Mouse (Mus musculus) forelimb bud, embryonic 11.5 days (tissue): ENCODE results near the gene Glyr1.

Source experiments
- DNase-seq: peaks from one replicate; pipeline ENCODE4 v3.0.0-alpha.2; 2012; ENCODE audit warnings: low read depth, low spot score

The Glyr1 gene

GRCm38 (mm10) chr16:5012036-5013005 is 37.3 kb downstream of the Glyr1 start:
- DNase-seq, result no peak

- DNase-seq, result no peak
Measured at GRCm38 (mm10) chr16:5011285-5011684, 38.4 kb downstream of the Glyr1 start.

- DNase-seq, result no peak
Measured at GRCm38 (mm10) chr16:5010371-5010935, 39.2 kb downstream of the Glyr1 start.

GRCm38 (mm10) chr16:5008076-5008475 is 41.6 kb downstream of the Glyr1 start:
- DNase-seq, result no peak

- no peak for DNase-seq
Measured at GRCm38 (mm10) chr16:5007492-5007891, 42.2 kb downstream of the Glyr1 start.

GRCm38 (mm10) chr16:5007067-5007466 is 42.6 kb downstream of the Glyr1 start, which contains the start of gene Smim22:
Gene Smim22 (plus strand): TSS chr16:5007288.
- DNase-seq, result no peak

- no peak for DNase-seq
Measured at GRCm38 (mm10) chr16:5000611-5001010, 49.1 kb downstream of the Glyr1 start.

GRCm38 (mm10) chr16:4998984-4999383 is 50.7 kb downstream of the Glyr1 start:
- DNase-seq, result no peak

- no peak for DNase-seq
Measured at GRCm38 (mm10) chr16:4997553-4997952, 52.1 kb downstream of the Glyr1 start, which contains the start of gene Sept12. Gene Sept12 (minus strand): TSS chr16:4997852.

GRCm38 (mm10) chr16:4993276-4993675 is 56.4 kb downstream of the Glyr1 start:
- no peak for DNase-seq

- no peak for DNase-seq
Measured at GRCm38 (mm10) chr16:4984717-4985116, 64.9 kb downstream of the Glyr1 start.

- DNase-seq, result peak; percentile 42
Measured at GRCm38 (mm10) chr16:4979755-4980380, 69.8 kb downstream of the Glyr1 start.

- no peak for DNase-seq
Measured at GRCm38 (mm10) chr16:4978275-4979051, 71.2 kb downstream of the Glyr1 start.

- no peak for DNase-seq
Measured at GRCm38 (mm10) chr16:4976180-4976579, 73.5 kb downstream of the Glyr1 start.

- DNase-seq, result no peak
Measured at GRCm38 (mm10) chr16:4974521-4974920, 75.1 kb downstream of the Glyr1 start.

- no peak for DNase-seq
Measured at GRCm38 (mm10) chr16:4971626-4972025, 78.0 kb downstream of the Glyr1 start.

- DNase-seq, result no peak
Measured at GRCm38 (mm10) chr16:4969055-4969843, 80.4 kb downstream of the Glyr1 start.

- no peak for DNase-seq
Measured at GRCm38 (mm10) chr16:4968426-4968825, 81.2 kb downstream of the Glyr1 start.

GRCm38 (mm10) chr16:4965392-4966129 is 84.1 kb downstream of the Glyr1 start:
- DNase-seq, result no peak
